Mouse (Mus musculus) thymus, postnatal 0 days (tissue): ENCODE measurements around the gene Ssb. TPM values are rescaled to one million over a fixed set of nuclear protein-coding genes. Genes with fewer than 3 reads are reported as not detected.

Source experiments
- polyA plus RNA-seq: library from polyadenylated mRNA; unstranded; fragments of >200 nt; fragmentation: Nextera tagmentation; extraction: Ambion mirVana; gene quantifications from 2 replicates; pipeline ENCODE4 v1.2.1, GENCODE M21; 2015

The Ssb gene
- polyA plus RNA-seq, 1 experiment from 2014 or later, result 317 TPM

Other genes starting within 250 kb of the Ssb start
- 8.9 and 10.2 TPM in 2 replicates for gene Bbs5, start 214.4 kb upstream of the Ssb start, polyA plus RNA-seq
- 0.51 and 0.82 TPM in 2 replicates for gene Klhl41, start 191.4 kb upstream of the Ssb start, polyA plus RNA-seq
- gene Fastkd1, start 148.0 kb upstream of the Ssb start, polyA plus RNA-seq, result 7.0 and 7.7 TPM in 2 replicates
- gene Ppig, start 139.0 kb upstream of the Ssb start, polyA plus RNA-seq, result 127 and 139 TPM in 2 replicates
- gene Ccdc173, start 72.0 kb upstream of the Ssb start, polyA plus RNA-seq, result 2.0 TPM in 2 replicates
- gene Phospho2, start 71.9 kb upstream of the Ssb start, polyA plus RNA-seq, result 36.2 and 38.6 TPM in 2 replicates
- 7.4 and 11.0 TPM in 2 replicates for gene Klhl23, start 39.6 kb upstream of the Ssb start, polyA plus RNA-seq
- gene Mettl5, start 24.1 kb downstream of the Ssb start, polyA plus RNA-seq, result 45.1 and 46.9 TPM in 2 replicates
- gene Ubr3, start 35.7 kb downstream of the Ssb start, polyA plus RNA-seq, result 9.0 and 11.0 TPM in 2 replicates
- gene Myo3b, start 177.6 kb downstream of the Ssb start, polyA plus RNA-seq, result 0.59 and 0.62 TPM in 2 replicates